Mouse (Mus musculus) Muller cell, postnatal 12 days (primary cell): Measurements from ENCODE around the gene Gbx1.
A peak's percentile ranks its signal among the peaks of the same experiment; 100 is the strongest.

Experiments
- DNase-seq: peaks from one replicate; pipeline ENCODE4 v3.0.0-alpha.2; 2015; ENCODE audit errors: inconsistent ontology term

Gene Gbx1

DNA sequence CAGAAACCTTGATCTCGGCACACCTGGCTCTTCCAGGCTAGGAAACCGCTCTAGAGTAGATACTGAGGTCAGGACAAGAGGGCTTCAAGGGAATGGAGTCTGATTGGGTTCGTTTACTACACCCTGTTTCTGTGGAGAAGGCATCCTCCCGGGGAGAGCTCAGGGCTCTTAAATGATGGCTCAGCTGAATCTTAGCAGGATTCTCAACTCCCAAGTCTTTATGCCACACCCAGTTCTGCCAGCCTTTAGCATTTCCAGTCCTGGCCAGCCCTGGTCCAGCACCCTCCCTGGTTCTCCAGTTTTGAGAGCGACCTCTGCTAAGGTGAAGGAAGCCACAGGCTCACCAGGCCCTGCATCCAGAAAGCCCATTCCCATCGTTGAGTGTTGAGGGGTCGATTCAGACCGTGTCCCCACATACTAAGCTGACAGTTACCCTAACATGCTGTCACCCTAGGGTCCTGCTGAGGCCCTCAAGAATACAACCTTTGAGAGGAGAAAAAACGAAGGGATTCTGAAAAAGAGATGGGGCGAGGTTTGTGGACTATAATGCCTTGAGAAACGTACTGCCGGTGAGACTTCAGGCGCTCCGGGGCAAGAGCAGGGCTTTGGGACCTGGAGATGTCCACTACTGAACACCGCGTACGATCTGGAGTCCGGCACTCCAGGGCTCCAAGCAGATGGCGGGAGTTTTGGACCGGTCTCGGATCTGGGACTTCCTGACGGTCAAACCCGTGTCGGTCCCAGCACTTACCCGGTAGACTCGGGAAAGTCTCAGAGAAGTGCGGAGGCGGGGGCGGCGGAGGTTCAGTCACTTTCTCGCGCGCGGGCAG is 1.4 kb downstream of the Gbx1 start:
- DNase-seq: no peak

DNA sequence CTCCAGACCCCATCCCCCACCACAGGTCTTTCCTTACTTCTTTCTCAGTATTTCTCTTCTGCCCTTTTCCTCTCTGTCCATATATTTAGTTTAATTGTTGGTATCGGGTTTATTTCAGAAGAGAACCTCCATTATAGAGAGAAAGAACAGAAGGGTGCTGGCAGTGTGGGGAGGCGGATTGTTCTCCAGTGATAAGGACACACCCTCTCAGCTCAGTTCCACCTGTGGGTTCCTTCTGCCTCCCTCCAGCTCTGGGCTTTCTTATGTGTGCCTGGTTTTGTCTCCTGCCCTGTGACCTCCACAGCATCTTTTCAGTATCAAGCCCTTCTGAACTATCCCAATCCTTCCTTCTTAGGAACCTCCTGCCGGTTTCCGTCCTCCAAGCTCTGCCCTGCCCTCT is 2.5 kb downstream of the Gbx1 start:
- DNase-seq: no peak

DNA sequence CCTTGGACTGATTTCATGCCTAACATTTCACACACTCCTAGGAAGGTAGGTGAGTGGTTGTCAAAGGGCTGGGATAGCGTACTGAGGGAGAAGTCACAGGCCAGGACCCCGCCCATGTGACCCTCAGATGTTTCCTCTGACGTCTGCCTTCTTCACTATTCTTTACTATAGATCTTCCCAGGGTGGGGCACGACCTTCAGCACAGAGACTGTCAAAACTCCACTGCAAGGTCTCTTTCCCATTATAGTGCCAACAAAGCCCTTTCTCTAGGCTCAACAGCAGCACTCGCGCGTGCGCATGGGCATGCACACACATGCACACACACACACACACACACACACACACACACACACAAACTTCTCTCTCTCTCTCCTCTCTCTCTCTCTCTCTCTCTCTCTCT is 3.2 kb downstream of the Gbx1 start:
- DNase-seq: no peak

DNA sequence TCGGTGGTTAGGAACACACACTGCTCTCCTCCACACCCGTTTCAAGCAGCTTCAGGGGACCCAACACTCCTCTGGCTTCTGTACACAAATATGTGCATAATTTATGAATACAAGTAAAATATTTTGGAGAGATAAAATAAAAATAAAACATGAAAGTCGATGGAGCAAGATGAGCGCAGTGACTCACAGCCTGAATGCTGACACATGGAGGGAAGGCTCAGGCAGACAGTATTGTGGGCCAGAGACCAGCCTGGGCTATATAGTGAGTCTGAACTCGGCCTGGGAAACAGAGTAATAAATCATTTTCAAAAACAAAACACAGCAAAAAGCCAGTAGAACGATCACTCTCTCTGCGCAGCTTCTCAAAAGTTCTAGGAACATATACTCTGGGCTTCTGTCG is 5.6 kb downstream of the Gbx1 start:
- no peak for DNase-seq

DNA sequence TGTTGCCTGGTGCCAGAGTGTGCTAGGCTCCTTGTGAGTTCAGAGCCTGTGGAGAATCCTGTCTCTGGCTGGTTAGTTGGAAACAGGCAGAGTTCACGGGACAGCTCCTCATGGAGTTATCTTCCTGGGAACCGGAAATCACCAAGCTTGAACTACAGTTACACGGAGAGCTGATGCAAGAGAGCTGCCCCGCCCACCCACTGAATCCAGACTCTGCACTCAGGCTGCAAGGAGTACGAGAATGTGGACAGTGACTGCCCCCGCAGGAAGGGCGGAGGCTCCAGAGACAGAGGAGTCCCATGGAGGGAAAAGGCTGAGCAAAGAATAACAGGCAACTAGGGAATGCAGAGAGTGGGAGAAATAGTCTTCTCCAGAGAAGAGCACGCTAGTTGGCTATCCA is 14.7 kb downstream of the Gbx1 start:
- DNase-seq: no peak

DNA sequence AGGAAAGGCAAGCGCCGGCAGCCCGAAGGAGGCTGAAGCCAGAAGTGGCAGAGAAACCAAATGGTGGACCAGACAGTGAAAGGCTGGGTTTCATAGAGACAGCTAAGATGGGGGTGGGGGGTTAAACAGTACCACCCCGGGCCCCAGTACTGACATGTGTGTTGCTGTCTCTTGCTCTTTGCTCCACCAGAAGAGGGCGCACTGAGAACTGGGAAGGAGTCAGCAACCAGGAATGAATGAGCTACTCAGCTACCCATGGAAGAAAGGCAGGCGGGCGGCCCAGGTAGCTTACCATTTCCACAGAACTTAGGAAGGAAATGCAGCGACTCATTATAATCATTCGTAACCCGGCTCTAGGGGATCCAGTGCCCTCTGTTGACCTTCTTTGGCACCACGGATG is 16.4 kb downstream of the Gbx1 start:
- no peak for DNase-seq

DNA sequence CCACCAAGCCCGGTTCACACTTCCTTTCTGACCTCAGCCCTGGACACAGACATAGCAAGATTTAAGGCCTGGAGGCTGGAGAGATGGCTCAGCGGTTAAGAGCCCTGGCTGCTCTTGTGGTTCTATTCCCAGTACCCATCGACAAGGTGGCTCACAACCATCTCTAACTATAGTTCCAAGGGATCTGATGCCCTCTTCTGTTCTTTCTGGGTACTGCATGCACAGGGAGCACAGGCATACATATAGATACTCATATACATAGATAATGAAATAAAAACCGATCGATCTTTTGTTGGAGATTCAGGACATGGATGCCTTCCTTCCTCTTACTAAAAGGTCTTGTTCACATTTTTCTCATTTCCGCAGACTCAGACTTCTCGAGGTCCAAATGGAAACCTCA is 18.6 kb downstream of the Gbx1 start:
- DNase-seq: no peak

DNA sequence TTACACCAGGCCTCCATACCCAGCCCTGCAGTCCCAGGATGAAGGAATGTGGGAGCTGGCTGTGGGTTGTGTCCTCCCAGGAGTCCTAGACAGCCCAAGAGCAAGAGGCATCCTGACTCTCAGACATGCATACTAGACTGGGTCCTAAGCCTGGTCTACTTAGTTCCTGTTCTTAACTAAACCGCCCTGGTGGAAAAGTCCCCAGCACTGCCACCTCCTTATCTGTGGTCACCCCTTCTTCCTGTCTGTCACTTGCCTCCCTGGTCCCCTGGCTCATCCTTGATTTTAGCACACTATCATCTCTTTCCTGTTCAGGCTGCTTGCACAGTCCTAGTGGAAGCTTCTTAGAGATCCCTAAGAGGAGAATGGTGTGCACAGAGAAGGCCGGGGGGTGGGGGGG is 21.5 kb downstream of the Gbx1 start:
- DNase-seq: no peak

DNA sequence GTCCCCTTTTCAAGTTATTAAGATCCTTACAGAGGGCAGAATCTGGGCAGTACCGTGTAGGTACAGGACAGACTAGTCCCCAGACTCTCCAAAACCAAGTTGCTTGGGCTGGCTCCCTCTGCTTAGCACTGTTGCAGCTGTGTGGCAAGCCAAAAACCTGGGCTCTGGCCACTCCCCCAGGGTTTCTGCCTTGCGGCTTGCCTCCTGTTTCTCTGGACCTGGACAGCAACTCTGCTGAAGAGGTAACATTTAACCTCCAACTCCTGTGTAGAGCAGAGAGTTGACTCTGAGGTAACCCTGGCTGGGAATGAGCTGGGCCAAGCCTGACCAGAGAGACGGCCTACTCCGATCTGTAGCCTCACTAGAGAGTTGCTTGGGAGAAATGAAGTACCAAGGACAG is 24.2 kb downstream of the Gbx1 start:
- DNase-seq: no peak

DNA sequence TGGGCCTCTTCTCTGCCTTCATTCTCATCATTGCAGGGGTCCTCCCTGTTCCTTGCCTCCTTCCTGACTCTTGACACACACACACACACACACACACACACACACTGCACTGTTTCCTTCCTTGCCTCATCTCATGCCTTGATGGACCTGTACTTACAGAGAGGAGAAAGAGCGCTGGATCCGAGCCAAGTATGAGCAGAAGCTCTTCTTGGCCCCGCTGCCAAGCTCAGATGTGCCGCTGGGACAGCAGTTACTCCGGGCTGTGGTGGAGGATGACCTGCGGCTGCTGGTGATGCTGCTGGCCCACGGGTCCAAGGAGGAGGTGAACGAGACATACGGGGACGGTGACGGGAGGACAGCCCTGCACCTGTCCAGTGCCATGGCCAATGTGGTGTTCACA is 26.2 kb downstream of the Gbx1 start:
- no peak for DNase-seq

DNA sequence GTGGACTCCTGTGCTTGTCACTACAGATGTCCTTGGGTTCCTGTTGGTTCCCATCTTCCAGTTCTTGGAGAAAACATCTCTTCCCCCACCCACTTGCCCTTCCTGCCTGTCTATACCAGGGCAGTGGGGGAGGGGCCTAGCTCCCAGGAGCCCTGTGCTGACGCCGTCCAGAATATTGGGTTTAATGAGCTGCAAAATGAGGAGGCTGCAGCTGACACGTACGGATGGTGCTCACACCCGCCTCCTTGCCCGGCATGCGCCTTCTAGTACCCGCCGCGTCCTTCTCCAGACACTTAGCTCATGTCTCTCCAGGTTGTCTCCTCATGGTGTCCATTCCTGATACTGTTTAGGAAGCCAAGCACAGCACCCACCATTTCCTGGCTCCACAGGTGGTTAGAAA is 27.9 kb downstream of the Gbx1 start:
- DNase-seq: no peak

DNA sequence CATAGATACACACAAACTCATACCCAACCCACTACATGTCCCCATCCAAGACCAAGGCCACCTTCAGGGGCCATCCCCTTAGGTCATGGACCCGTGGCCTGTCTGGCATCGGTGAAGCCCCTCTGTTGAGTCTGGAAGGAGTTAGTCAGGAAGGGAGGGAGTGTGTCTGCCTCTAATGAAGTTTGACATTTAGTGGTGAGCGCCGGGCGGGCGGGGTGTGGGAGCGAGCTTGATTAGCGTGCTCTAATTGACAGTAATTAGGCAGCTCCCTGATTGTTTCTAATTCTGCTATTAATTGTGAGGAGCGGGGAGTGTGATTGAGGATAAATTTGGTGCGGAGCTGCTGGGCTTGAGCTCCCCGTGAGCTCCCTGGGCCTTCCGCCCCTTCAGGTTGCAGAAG is 29.5 kb downstream of the Gbx1 start:
- peak; percentile 54 for DNase-seq

DNA sequence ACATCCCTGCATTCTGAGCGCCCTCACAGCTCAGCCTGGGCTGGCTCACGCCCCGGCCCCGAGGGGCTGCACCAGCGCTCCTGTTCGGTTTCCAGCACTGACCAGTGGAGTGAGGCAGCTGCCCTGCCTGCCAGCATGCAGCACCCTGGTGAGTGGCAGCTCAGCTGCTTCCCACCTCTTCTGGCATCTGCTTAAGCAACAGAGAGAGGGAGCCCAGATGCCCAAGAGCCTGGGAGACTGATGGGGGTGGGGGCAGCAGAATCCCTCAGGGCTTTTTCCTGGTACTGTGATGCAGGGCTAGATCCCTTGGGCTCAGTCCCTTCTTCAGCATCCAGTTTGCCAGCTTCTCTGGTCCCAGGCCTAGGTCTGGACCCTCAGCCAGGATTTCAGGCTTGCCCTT is 30.2 kb downstream of the Gbx1 start:
- no peak for DNase-seq

DNA sequence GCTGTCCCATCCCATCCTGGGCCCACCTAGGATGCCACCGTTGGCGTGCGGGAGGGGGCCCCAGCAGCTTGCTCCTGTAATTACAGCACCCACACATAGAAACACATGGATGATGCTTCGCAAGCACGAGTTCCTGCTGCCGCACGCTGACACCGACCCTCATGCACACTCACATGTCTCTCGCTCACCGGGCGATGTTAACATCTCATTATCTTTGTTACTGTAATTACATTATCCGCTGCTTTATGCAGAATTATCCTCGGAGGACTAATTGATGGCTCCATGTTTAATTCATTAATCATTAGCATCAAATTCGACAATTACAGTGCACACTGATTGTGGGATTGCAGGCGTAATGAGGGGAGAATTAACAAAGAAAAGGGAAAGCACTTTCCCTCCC is 32.0 kb downstream of the Gbx1 start:
- no peak for DNase-seq

DNA sequence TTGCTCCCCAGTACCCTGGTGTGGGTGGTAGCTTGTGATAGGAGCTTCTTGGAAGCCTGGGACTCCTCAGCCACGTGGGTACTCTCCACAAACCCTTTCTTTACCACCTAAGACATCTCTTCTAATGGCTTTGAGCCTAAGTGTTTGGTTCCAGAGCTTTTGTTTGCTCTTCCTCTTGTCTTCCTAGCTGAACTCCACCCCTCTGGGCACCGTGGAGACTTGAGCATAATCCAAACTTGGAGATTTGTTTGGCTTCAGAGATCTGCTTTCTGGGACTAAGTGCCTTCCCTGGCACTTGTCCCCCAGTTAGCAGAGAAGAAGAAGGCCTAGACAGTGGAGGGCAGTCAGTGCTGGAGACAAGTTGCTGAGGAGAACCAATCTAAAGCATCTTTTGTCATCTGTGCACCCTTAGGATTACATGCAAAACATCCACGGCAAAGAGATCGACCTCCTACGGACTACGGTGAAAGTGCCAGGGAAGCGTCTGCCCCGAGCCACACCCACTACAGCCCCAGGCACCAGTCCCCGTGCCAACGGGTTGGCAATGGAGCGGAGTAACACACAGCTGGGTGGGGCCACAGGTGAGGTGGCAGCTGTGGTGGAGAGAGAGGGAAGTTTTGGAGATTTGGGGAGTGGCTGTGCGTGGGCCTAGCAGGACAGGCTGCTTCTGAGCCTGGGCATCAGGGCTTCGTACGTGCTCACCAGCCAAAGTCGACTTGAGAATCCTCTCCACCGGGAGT is 34.3 kb downstream of the Gbx1 start:
- no peak for DNase-seq

DNA sequence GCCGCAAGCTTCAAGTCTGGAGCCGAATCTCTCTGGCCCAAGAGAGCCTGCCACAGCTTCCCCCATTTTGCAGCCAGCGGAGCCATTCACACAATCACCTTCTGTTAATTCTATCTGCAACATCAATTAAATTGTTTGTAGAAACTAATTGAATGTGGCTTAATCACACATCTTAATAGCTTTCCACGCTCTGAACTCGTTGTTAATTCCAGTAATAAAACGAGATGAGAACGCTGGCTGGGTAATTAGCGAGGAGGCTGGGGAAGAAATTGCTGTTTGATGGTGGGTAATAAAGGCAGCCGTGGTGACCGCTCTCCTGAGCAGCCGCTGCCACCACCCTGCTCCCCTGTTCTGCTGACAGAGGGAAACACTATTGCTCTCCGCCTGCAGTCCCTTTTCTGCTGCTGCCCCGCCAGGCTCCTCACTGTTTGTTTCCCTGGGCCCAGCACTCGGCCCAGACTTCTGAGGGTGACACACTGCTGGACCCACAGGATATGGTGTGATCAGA is 36.5 kb downstream of the Gbx1 start:
- DNase-seq: no peak

DNA sequence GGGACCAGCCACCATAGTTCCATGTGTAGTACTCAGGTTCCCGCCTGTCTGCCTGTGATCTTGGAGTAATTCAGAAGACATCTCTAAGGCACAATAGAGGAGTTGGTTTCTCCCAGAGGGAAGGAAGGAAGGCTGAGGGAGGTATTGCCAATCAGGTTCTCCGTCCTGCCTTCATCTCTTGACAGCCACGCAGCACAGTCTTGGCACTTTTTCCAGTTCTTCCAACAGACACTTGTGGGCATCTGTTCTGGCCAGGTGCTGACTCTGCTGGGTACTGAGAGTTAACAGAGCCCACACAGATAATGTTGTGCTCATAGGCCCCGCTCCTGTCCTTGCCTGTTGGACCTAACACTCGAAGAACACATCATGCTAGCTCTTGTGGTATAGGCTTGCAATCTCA is 40.3 kb downstream of the Gbx1 start:
- no peak for DNase-seq

DNA sequence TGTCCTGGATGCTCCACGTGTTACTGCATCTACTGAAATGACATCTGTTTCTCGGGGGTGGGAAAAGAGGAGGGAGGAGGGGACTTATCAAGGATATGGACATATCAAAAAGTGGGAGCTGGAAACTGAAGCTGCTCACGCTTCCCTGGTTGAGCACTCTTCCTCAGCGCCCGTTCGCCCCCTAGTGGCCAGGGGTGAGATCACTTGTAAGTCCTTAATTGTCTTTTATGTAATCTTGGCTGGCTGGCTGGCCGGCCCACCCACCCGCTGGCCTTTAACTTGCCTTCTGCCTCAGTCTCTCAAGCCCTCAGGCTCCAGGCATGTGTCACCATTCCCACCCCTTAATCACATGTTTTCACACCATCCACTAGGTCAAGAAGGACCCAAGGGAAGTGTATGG is 40.9 kb downstream of the Gbx1 start:
- peak; percentile 89 for DNase-seq

DNA sequence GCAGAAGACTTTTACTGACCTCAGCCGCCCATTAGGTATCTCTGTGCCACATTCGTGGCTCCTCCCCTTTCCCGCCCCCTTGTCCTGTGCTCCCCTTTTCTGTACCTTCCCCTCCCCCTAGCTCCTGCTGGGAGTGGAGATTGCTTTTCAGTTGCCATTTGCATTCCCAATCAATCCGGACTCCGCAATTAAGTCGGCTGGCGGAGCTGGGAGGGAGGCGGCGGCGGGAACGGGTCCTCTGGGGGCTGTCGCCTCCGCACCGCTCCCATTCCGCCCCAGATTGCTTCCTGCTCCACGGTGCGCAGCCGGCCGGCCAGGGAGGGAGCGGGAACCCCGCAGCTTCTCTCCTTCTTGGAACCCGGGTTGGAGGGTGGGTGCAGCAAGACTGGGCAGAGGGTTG is 42.0 kb downstream of the Gbx1 start:
- no peak for DNase-seq

DNA sequence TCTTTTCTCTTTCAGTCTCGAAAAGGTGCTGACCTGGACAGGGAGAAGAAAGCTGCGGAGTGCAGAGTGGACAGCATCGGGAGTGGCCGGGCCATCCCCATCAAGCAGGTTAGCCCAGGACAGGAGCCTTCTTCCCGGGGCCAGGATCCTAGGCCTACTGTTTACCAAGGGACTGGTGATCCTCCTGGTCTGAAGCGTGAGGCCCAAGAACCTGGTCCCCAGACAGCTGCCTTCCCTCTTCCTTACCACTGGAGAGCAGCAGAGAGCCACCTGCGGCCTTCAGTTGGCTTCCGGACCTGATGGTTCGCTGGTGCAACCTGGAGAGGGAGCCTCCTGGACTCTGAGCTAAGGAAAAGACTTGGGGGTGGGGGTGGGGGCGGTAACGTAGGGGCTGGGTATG is 43.7 kb downstream of the Gbx1 start:
- DNase-seq: peak; percentile 54

DNA sequence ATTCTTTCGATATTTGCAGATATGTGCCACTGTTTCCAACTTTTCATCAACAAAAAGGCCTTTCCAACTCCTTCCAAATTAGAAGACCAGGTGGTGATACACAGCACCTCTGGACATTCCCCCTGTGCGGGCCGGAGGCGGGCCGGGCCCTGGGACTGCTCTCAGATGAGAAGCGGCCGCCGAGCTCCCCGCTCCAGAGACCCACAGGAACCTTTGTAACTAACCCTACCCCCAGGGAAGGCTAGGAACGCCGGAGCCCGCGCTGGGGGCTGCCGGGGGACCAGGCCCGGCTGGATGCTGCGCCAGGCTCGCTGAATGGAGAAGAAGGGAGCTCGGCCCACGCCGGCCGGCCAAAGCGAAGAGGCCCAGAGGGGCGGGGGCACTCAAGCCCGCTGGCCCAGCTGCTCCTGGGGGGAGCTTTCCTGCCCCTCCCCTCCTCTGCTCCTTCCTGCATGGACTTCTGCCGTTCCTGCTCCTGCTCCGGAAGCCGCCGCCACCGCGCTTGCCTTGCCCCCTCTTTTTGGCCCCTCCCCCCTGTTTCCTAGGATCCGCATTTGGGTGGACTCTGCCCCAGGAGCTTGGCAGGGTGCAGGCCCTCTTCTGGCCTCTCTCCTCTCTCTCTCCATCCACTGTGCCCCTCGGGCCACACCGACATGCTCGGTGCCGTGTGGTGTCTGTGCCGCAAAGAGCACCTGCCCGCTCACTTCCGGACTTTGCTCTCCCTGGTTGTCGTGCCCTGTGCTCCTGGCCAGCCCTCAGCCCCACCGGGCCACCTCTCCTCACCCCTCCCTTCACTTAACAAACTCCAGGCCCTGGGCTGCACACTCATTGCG is 44.5 kb downstream of the Gbx1 start:
- no peak for DNase-seq

DNA sequence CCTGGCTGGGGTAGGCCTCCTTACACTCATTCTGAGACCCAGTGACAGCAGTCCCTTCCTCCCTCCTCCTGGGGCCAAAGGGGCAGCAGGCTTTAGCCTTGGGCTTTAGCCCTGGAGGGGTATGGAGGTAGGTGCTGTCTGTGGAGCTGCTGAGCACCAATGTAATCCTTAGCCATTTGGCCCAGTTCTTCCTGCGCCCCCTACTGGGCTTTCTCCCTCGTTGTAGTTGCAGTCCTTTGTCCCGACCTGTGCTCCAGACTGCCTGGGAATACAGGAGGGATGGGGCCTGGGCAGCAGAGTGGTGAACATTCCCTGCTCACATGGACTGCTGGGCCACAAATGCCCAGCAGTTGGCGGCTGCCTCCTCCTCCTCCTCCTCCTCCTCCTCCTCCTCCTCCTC is 45.4 kb downstream of the Gbx1 start:
- DNase-seq: no peak
